Mouse (Mus musculus): ENCODE measurements around the gene Trpm8.

DNA sequence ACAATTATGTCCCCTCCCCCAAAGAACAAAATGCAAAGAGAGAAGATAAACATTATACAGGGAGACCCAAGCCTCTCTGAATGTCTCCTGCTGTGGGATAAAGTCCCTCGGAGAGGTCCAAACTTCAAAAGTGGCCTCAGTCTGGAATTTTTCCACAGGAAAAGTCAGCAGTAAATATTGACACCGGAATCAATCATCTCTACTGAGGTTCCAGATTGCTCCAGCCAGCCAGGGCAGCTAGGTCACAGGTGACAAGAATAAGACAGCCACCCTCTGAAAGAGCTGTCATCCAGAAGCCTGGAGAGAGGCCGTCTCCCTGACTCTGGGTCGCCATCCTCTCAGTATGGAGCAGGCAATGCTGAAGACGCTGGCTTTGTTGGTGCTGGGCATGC lies 129.3 kb downstream of the Trpm8 start, which contains the start of gene Spp2:
- TF ChIP-seq HCFC1 (IDR thresholded peaks at IDR 0.05; ENCODE audit: low read depth, low read length) = no peak
- no peak for TF ChIP-seq CTCF (conservative IDR thresholded peaks at IDR 0.05 in 1 of 2, IDR thresholded peaks at IDR 0.05 in 1 of 2; ENCODE audit: low read depth in 2 of 2, low read length in 2 of 2)
- TF ChIP-seq TCF12 (IDR thresholded peaks at IDR 0.05; ENCODE audit: low read depth, low read length) = no peak
- no peak for TF ChIP-seq POLR2A (IDR thresholded peaks at IDR 0.05; ENCODE audit: low read depth, low read length)
- no peak for TF ChIP-seq USF2 (conservative IDR thresholded peaks at IDR 0.05; ENCODE audit: low read depth, low read length)
- no peak for TF ChIP-seq MEF2A (IDR thresholded peaks at IDR 0.05; ENCODE audit: borderline replicate concordance, low read depth, low read length)
- TF ChIP-seq SIN3A (IDR thresholded peaks at IDR 0.05; ENCODE audit: low read length) = no peak
- TF ChIP-seq TBP (conservative IDR thresholded peaks at IDR 0.05; ENCODE audit: low read depth, low read length) = no peak
- no peak for TF ChIP-seq GABPA (IDR thresholded peaks at IDR 0.05; ENCODE audit: insufficient replicate concordance, low read depth, low read length)
- TF ChIP-seq EP300 (IDR thresholded peaks at IDR 0.05; ENCODE audit: low read length) = no peak
- TF ChIP-seq SMC3 (IDR thresholded peaks at IDR 0.05; ENCODE audit: low read depth, low read length) = no peak
